Mouse (Mus musculus) stomach, embryonic 14.5 days (tissue): ENCODE measurements at regions not wholly inside any gene's neighbourhood (a gene's known extent, or its start where the extent isn't known, plus 50 kb on each side); places are given as distances from the start of the nearest gene placed in this dataset.

Source experiments
- ATAC-seq: fragments of 200-750 bp; cut with Nextera tagmentation; 2 replicates; pipeline ENCODE4 v1.8.0; 2017; ENCODE audit warnings: low read depth, moderate TSS enrichment; ENCODE audit not compliant: insufficient number of reproducible peaks, insufficient read depth, low FRiP score
- H3K27ac ChIP-seq: fragments of 300-500 bp; sonication (generic); 2 replicates; pipeline ENCODE4 v1.5.1; 2014; ENCODE audit warnings: mild to moderate bottlenecking, low read length, moderate library complexity, mixed read lengths
- H3K27me3 ChIP-seq: fragments of 300-500 bp; sonication (generic); 2 replicates; pipeline ENCODE4 v1.6.1; 2014; ENCODE audit warnings: low read length, control low read depth, mixed read lengths; ENCODE audit not compliant: control insufficient read depth, insufficient read depth
- H3K36me3 ChIP-seq: fragments of 300-500 bp; sonication (generic); 2 replicates; pipeline ENCODE4 v1.6.1; 2014; ENCODE audit warnings: mild to moderate bottlenecking, control low read depth, low read length, moderate library complexity, mixed read lengths; ENCODE audit not compliant: control insufficient read depth, insufficient read depth
- H3K4me1 ChIP-seq: fragments of 300-500 bp; sonication (generic); 2 replicates; pipeline ENCODE4 v1.6.1; 2014; ENCODE audit warnings: low read length, control low read depth, mixed read lengths; ENCODE audit not compliant: control insufficient read depth, insufficient read depth
- H3K4me2 ChIP-seq: fragments of 300-500 bp; sonication (generic); replicated peaks from 2 replicates; pipeline ENCODE4 v1.6.1; 2014; ENCODE audit warnings: low read depth, low read length, control low read depth
- H3K4me3 ChIP-seq: fragments of 300-500 bp; sonication (generic); 2 replicates; pipeline ENCODE4 v1.5.1; 2014; ENCODE audit warnings: low read depth, low read length, control low read depth
- H3K9ac ChIP-seq: fragments of 300-500 bp; sonication (generic); replicated peaks from 2 replicates; pipeline ENCODE4 v1.6.1; 2014; ENCODE audit warnings: low read depth, mild to moderate bottlenecking, control low read depth, low read length, moderate library complexity, mixed read lengths
- H3K9me3 ChIP-seq: fragments of 300-500 bp; sonication (generic); 2 replicates; pipeline ENCODE4 v1.6.1; 2016; ENCODE audit warnings: low read depth, low read length, control low read depth; ENCODE audit not compliant: control insufficient read depth
- WGBS: fragments of 180-500 bp; shearing (Covaris S2); extraction: QIAGEN DNeasy Blood & Tissue Kit; methylation state at CpG from one replicate; pipeline ENCODE4 v1.1.7; 2014; 5-methylcytosine and 5-hydroxymethylcytosine counted together

DNA sequence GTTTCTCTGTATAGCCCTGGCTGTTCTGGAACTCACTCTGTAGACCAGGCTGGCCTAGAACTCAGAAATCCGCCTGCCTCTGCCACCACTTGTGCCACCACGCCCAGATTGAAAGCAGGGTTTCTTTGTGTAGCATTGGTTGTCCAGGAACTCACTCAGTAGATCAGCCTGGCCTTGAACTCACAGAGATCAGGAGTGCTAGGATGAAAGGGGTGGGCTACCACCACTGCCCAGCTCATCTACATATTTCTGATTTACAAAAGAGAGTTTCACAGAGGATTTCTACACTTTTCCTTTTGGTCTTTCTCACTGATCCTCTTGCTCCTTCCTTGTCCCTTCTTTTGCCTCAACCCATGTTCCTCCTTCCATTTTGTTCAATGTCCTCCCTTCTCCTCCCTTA, 53.1 kb upstream of the Lbx1 start:
- H3K4me3 ChIP-seq, result no peak overlapping the region
- no peak overlapping the region for H3K9ac ChIP-seq
- no peak for ATAC-seq
- no peaks in the 10 kb centered on the region for H3K36me3 ChIP-seq
- 65% methylated on average over 2 of the region's 2 CpGs for WGBS
- no peak overlapping the region for H3K4me2 ChIP-seq
- H3K27ac ChIP-seq, result no peak overlapping the region
- H3K9me3 ChIP-seq, result no peaks in the 10 kb centered on the region
- H3K27me3 ChIP-seq, result 0 out of 2 replicates have a peak, but pooled peaks cover under 1% of the 10 kb centered on the region
- H3K4me1 ChIP-seq, result peaks cover 8% of the 10 kb centered on the region

DNA sequence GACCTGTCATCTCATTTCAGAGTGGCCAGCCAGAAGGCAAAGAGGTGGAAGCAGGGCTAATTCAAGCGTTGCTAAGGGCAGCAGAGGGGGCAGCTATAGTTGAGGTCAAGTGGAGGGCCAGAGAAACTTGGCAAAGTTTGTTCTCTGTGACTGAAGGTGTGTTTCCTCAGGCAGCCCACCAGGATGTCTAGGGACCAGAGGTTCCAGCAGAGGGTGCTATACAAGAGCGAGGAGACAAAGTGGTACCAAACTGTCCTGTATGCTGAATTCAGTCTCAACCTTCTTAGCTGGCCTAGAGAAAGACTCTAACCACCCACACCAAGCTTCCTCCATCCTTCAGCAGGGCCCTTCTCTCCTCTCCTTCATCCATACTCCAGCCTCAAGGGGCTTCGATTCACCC, 62.2 kb upstream of the Lbx1 start:
- H3K4me2 ChIP-seq, result no peak overlapping the region
- WGBS, result 50% methylated on average over 3 of the region's 3 CpGs
- H3K9ac ChIP-seq, result no peak overlapping the region
- H3K4me1 ChIP-seq, result peaks cover 35% of the 10 kb centered on the region
- no peak for ATAC-seq
- no peaks in the 10 kb centered on the region for H3K9me3 ChIP-seq
- H3K27me3 ChIP-seq, result 0 out of 2 replicates have a peak, but pooled peaks cover 6% of the 10 kb centered on the region
- H3K4me3 ChIP-seq, result no peak overlapping the region
- H3K27ac ChIP-seq, result no peak overlapping the region
- H3K36me3 ChIP-seq, result no peaks in the 10 kb centered on the region

GRCm38 (mm10) chr19:45299341-45299740, 63.7 kb upstream of the Lbx1 start:
- no peak overlapping the region for H3K9ac ChIP-seq
- 86% methylated on average over 3 of the region's 3 CpGs for WGBS
- no peaks in the 10 kb centered on the region for H3K36me3 ChIP-seq
- peaks cover 9% of the 10 kb centered on the region; the same call in 1 of the 2 replicates for H3K27me3 ChIP-seq
- no peak overlapping the region for H3K4me2 ChIP-seq
- peaks cover 27% of the 10 kb centered on the region; the same call in 1 of the 2 replicates for H3K4me1 ChIP-seq
- no peak overlapping the region for H3K27ac ChIP-seq
- no peaks in the 10 kb centered on the region for H3K9me3 ChIP-seq
- no peak overlapping the region for H3K4me3 ChIP-seq
- ATAC-seq, result no peak

GRCm38 (mm10) chr19:45299768-45300167, 63.8 kb upstream of the Btrc start:
- H3K4me1 ChIP-seq, result peaks cover 25% of the 10 kb centered on the region; the same call in 1 of the 2 replicates
- no peak overlapping the region for H3K27ac ChIP-seq
- H3K27me3 ChIP-seq, result peaks cover 9% of the 10 kb centered on the region; the same call in 1 of the 2 replicates
- H3K4me3 ChIP-seq, result no peak overlapping the region
- H3K4me2 ChIP-seq, result no peak overlapping the region
- 54% methylated on average over 5 of the region's 5 CpGs for WGBS
- H3K9me3 ChIP-seq, result no peaks in the 10 kb centered on the region
- H3K36me3 ChIP-seq, result no peaks in the 10 kb centered on the region
- ATAC-seq, result no peak
- H3K9ac ChIP-seq, result no peak overlapping the region

DNA sequence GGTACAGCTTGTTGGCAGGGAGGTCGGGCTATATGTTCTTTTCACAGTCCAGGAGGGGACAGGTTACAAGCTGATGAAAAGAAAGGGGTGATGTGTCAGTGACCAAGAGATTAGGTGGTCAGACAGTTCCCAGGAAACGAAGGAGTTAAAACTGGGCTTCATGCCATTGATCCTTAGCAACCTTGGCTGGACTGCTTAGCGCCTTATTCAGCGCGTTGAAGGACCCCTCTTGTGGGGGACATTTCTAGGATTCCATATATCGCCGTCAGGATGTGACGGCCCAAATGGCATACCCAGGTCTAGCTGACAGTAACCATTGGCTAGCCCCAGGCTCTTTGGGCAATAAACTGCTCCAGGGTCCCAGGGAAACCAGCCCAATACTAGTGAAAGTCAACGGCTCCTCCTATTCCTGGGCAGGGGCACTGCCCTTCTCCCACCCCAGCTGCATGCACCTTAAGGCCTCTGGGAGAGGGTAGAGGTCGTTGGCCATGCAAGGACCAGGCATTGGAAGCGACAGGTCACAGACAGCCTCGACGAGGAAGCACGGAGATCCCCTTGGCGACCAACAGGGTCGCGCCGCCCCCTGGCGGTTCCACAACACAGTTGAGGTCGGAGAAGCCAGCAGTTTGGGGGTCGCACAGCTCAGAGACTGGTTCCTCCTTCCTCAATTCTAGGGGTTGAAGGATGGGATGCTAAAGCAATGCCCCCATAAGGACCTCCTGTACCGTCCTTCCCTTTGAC, 62.7 kb upstream of the Btrc start:
- 0 out of 2 replicates have a peak overlapping the region, but pooled peaks have one; percentile 25 for H3K9ac ChIP-seq
- no peaks in the 10 kb centered on the region for H3K9me3 ChIP-seq

GRCm38 (mm10) chr19:45301432-45301732, 62.2 kb upstream of the Btrc start:
- Histone ChIP-seq H3K4me1 (peaks cover 17% of the 10 kb centered on the region; the same call in 1 of the 2 replicates), H3K4me3 (peak overlapping the region; percentile 53), H3K4me2 (peak overlapping the region; percentile 97), H3K27ac (peak overlapping the region; percentile 77; the same call in 1 of the 2 replicates), H3K36me3 (no peaks in the 10 kb centered on the region), H3K9me3 (no peaks in the 10 kb centered on the region), H3K27me3 (peaks cover 9% of the 10 kb centered on the region; the same call in 1 of the 2 replicates), H3K9ac (0 out of 2 replicates have a peak overlapping the region, but pooled peaks have one; percentile 25)
- no peak for ATAC-seq
- whole genome bisulfite sequencing, result 2% methylated on average over 16 of the region's 16 CpGs

More for the DNA sequence above, 62.7 kb upstream of the Btrc start:
- no peaks in the 10 kb centered on the region for H3K36me3 ChIP-seq
- WGBS, result 5% methylated on average over 22 of the region's 22 CpGs
- H3K4me2 ChIP-seq, result peak overlapping the region; percentile 97
- H3K4me1 ChIP-seq, result peaks cover 17% of the 10 kb centered on the region; the same call in 1 of the 2 replicates
- H3K27me3 ChIP-seq, result peaks cover 9% of the 10 kb centered on the region; the same call in 1 of the 2 replicates
- peak overlapping the region; percentile 77; the same call in 1 of the 2 replicates for H3K27ac ChIP-seq
- ATAC-seq, result peak; percentile 50
- H3K4me3 ChIP-seq, result peak overlapping the region; percentile 53

DNA sequence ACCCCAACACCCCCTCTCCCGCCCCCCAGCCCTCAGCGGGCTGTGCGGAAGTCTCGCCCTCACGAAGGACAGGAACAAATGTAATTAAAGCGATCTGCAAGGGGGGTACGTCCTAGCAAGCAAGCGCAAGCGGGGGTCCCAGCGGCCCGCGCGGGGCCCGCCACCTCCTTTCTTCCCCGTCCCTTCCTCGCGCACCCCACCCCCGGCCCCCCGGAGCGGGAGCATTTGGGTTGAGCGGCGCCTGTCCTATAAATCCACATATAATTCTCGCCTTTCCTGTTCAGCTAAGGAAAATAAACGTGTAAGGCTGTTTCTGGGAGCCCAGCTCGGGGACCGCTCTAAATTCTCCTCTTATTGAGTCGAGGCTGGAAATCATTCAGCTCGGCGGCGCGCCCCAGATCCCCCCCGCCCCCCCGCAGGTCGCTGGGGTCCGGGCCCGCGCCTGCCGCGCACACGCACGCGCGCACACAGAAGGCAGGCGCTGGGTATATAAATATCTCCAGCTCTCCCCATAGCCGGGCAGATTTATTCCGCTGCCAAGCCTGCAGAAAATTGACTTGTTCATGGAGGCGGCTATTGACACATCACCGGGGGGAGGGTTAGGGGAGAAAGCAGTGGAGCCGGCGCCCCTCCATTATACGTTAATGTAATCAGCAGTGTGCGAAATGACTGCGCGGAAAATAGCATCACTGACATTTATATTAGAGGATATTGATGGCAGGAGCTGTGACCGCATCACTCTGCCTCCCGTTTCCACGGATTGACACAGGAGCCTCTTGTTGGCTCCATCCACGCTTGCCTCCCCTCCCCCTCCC, 61.6 kb upstream of the Btrc start:
- 0 out of 2 replicates have a peak overlapping the region, but pooled peaks have one; percentile 25 for H3K9ac ChIP-seq
- H3K27me3 ChIP-seq, result peaks cover 9% of the 10 kb centered on the region; the same call in 1 of the 2 replicates
- ATAC-seq, result peak; percentile 35; the same call in 1 of the 2 replicates
- peak overlapping the region; percentile 53 for H3K4me3 ChIP-seq
- H3K27ac ChIP-seq, result peak overlapping the region; percentile 77; the same call in 1 of the 2 replicates
- H3K4me2 ChIP-seq, result peak overlapping the region; percentile 97
- no peaks in the 10 kb centered on the region for H3K36me3 ChIP-seq
- peaks cover 17% of the 10 kb centered on the region; the same call in 1 of the 2 replicates for H3K4me1 ChIP-seq
- under 1% methylated on average over 58 of the region's 58 CpGs for WGBS
- H3K9me3 ChIP-seq, result no peaks in the 10 kb centered on the region

DNA sequence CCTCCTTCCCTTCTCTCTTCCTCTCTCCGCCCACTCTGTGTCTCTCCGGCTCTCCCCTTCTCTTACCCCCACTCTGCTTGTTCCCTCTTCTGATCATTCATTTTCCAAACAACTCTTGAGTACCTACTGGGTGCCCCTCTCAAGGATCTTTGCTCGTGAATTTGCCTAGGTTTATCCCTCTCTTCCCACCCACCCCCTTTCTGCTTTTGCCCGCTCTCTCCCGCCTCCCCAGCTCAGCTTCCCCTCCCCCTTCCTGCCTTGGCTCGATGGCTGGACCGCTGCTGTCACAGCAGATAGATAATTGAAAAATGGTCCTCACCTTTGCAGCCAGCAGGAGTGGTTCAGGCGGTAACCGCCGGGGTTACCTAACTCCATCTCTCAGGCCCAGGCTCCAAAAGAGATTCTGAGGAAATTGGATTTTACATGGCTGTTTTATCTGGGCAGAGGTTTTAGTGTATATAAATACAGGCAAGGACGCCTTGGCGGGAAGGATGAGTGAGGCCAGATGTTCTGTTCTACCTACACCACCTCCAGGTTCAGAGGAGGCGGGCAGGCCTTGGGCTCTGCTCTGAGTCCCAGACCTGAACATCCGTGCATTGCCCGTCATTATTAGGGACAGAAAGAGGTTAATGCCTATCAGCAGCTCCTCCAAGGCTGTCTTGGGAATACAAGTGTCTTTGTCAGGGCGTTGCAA, 60.8 kb upstream of the Btrc start:
- H3K27me3 ChIP-seq, result peaks cover 9% of the 10 kb centered on the region; the same call in 1 of the 2 replicates
- peak overlapping the region; percentile 53 for H3K4me3 ChIP-seq
- no peaks in the 10 kb centered on the region for H3K9me3 ChIP-seq
- peaks cover 17% of the 10 kb centered on the region; the same call in 1 of the 2 replicates for H3K4me1 ChIP-seq
- WGBS, result 8% methylated on average over 16 of the region's 16 CpGs
- peak overlapping the region; percentile 97 for H3K4me2 ChIP-seq
- no peak overlapping the region for H3K9ac ChIP-seq
- no peak; the same call in 1 of the 2 replicates for ATAC-seq
- no peaks in the 10 kb centered on the region for H3K36me3 ChIP-seq
- H3K27ac ChIP-seq, result peak overlapping the region; percentile 77; the same call in 1 of the 2 replicates
